Mouse (Mus musculus) bone marrow, adult 2 months (tissue): ENCODE data around the gene Dnase1.

ENCODE experiments used
- CTCF ChIP-seq: fragments of 200-500 bp; IDR thresholded peaks from 2 replicates; pipeline ENCODE4 v1.5.1; 2011; ENCODE audit warnings: low read length, control low read depth; ENCODE audit not compliant: control insufficient read depth, insufficient read depth
- POLR2A ChIP-seq: fragments of 200-500 bp; IDR thresholded peaks from 2 replicates; pipeline ENCODE4 v1.6.1; 2011; ENCODE audit warnings: low read depth, mild to moderate bottlenecking, control low read depth, low read length, borderline replicate concordance; ENCODE audit not compliant: control insufficient read depth

DNA sequence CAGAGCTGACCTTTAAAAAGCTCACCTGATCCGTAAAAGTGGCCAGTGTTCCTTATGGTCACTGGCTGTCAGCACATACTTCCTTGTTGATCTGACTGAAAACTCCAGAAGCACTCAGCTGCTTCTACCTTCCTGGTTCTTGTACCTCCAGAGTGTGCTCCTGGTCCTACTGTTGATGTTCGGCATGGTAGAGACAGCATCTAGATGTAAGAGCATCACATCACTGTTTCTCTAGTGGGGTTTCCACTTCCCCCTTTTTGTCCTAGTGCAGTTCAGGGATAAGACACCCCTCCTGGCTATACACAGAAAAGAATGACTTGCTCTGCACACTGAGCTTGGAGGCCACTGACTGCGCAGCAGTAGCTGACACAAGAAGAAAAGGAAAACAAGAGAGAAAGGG lies 2.3 kb upstream of the Dnase1 start:
- TF ChIP-seq POLR2A (no peak), CTCF (no peak)
